Mouse (Mus musculus) stomach, embryonic 15.5 days (tissue): ENCODE measurements around the gene Hist1h3a. TPM values are rescaled to one million over a fixed set of nuclear protein-coding genes. Genes with fewer than 3 reads are reported as not detected.
"Not testable (repeated sequence)": the region's sequence is repeated elsewhere in the genome, so short reads cannot be mapped to it uniquely, and the experiment has no call there.

Experiments used
- ATAC-seq: fragments of 200-750 bp; cut with Nextera tagmentation; 2 replicates; pipeline ENCODE4 v1.8.0; 2017; ENCODE audit warnings: low read depth, moderate number of reproducible peaks, moderate TSS enrichment; ENCODE audit not compliant: insufficient read depth, low FRiP score
- H3K27ac ChIP-seq: fragments of 300-500 bp; sonication (generic); 2 replicates; pipeline ENCODE4 v1.5.1; 2015; ENCODE audit warnings: mild to moderate bottlenecking, inconsistent platforms
- H3K27me3 ChIP-seq: fragments of 300-500 bp; sonication (generic); replicated peaks from 2 replicates; pipeline ENCODE4 v1.6.1; 2015; ENCODE audit warnings: inconsistent platforms
- H3K36me3 ChIP-seq: fragments of 300-500 bp; sonication (generic); 2 replicates; pipeline ENCODE4 v1.6.1; 2015; ENCODE audit warnings: inconsistent platforms
- H3K4me1 ChIP-seq: fragments of 300-500 bp; sonication (generic); 2 replicates; pipeline ENCODE4 v1.6.1; 2015; ENCODE audit warnings: inconsistent platforms
- H3K4me2 ChIP-seq: fragments of 300-500 bp; sonication (generic); 2 replicates; pipeline ENCODE4 v1.6.1; 2015; ENCODE audit warnings: mild to moderate bottlenecking, inconsistent platforms
- H3K4me3 ChIP-seq: fragments of 300-500 bp; sonication (generic); replicated peaks from 2 replicates; pipeline ENCODE4 v1.5.1; 2015; ENCODE audit warnings: inconsistent platforms
- H3K9ac ChIP-seq: fragments of 300-500 bp; sonication (generic); 2 replicates; pipeline ENCODE4 v1.6.1; 2015; ENCODE audit warnings: inconsistent platforms
- H3K9me3 ChIP-seq: fragments of 300-500 bp; sonication (generic); 2 replicates; pipeline ENCODE4 v1.6.1; 2016; ENCODE audit warnings: inconsistent platforms
- WGBS: fragments of 180-500 bp; shearing (Covaris S2); methylation state at CpG from one replicate; pipeline ENCODE4 v1.1.7; 2015; 5-methylcytosine and 5-hydroxymethylcytosine counted together
- polyA plus RNA-seq: library from polyadenylated mRNA; unstranded; fragments of >200 nt; fragmentation: Nextera tagmentation; extraction: Ambion mirVana; gene quantifications from 2 replicates; pipeline ENCODE4 v1.2.1, GENCODE M21; 2015

Hist1h3a gene
- polyA plus RNA-seq, 1 experiment from 2014 or later: 6.9 TPM

- H3K27ac ChIP-seq: peak within 1 kb of the TSS; percentile 100
- H3K4me3 ChIP-seq: peak within 1 kb of the TSS; percentile 44
- H3K36me3 ChIP-seq, H3K27me3 ChIP-seq, H3K9me3 ChIP-seq, H3K4me1 ChIP-seq: not testable (repeated sequence)
- WGBS: under 1% methylated on average over 47 of the region's 58 CpGs
- H3K9ac ChIP-seq: peak within 1 kb of the TSS; percentile 54
- H3K4me2 ChIP-seq: peak within 1 kb of the TSS; percentile 62
- peak; percentile 87 for ATAC-seq
Observed at GRCm38 (mm10) chr13:23746201-23747080, 15.7 kb downstream of the Hist1h3a start, which contains the start of gene Hist1h2bb. Gene Hist1h2bb, plus strand, starts transcription at chr13:23746734.

- Histone ChIP-seq H3K9ac (peak within 1 kb of the TSS; percentile 54), H3K4me2 (peak within 1 kb of the TSS; percentile 62), H3K9me3 (no peaks in the 10 kb centered on the region), H3K27me3 (no peaks in the 10 kb centered on the region), H3K36me3 (no peaks in the 10 kb centered on the region), H3K27ac (peak within 1 kb of the TSS; percentile 100), H3K4me3 (peak within 1 kb of the TSS; percentile 44), H3K4me1 (peaks cover 9% of the 10 kb centered on the region; the same call in 1 of the 2 replicates)
- WGBS: under 1% methylated on average over 28 of the region's 28 CpGs
- ATAC-seq: peak; percentile 67
Observed at GRCm38 (mm10) chr13:23745381-23746161, 16.6 kb downstream of the Hist1h3a start, which contains the start of gene Hist1h3c. Gene Hist1h3c, minus strand, starts transcription at chr13:23745602.

- no peak overlapping the region; the same call in 1 of the 2 replicates for H3K9ac ChIP-seq
- no peaks in the 10 kb centered on the region for H3K36me3 ChIP-seq
- no peaks in the 10 kb centered on the region for H3K27me3 ChIP-seq
- no peak for ATAC-seq
- peak overlapping the region; percentile 44 for H3K4me3 ChIP-seq
- no peaks in the 10 kb centered on the region for H3K9me3 ChIP-seq
- WGBS: under 1% methylated on average over 15 of the region's 36 CpGs
- H3K4me1 ChIP-seq: peaks cover 9% of the 10 kb centered on the region; the same call in 1 of the 2 replicates
- peak overlapping the region; percentile 100 for H3K27ac ChIP-seq
- peak overlapping the region; percentile 62 for H3K4me2 ChIP-seq
Observed at GRCm38 (mm10) chr13:23744421-23745380, 17.5 kb downstream of the Hist1h3a start.

GRCm38 (mm10) chr13:23743963-23744362 lies 18.2 kb downstream of the Hist1h3a start:
- H3K4me2 ChIP-seq: peak overlapping the region; percentile 62; the same call in 1 of the 2 replicates
- H3K9me3 ChIP-seq: no peaks in the 10 kb centered on the region
- H3K4me1 ChIP-seq: peaks cover 9% of the 10 kb centered on the region; the same call in 1 of the 2 replicates
- no peak for ATAC-seq
- H3K4me3 ChIP-seq: peak overlapping the region; percentile 44; the same call in 1 of the 2 replicates
- H3K27me3 ChIP-seq: no peaks in the 10 kb centered on the region
- WGBS: 27% methylated on average over 4 of the region's 4 CpGs
- no peak overlapping the region for H3K9ac ChIP-seq
- H3K36me3 ChIP-seq: no peaks in the 10 kb centered on the region
- peak overlapping the region; percentile 75 for H3K27ac ChIP-seq

DNA sequence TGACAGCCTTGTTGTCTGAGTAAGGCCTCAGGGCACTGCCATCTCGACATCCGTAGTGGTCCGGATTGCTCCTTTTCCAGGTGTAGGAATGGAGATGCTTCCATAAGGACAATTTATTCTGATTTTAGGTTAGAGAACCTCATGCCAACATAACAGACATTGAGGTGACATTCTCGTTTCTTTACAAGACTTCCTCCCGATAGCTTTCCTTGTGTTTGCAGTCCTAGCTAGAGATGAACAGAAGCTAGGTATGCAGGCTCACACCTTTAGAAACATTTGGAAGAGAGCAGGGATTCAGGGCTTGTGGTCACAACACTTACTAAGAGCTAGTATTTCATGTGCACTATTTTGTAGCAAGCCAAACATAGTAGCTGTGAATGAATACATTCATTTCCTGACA lies 19.0 kb downstream of the Hist1h3a start:
- H3K4me1 ChIP-seq: peaks cover 9% of the 10 kb centered on the region; the same call in 1 of the 2 replicates
- no peak overlapping the region for H3K4me2 ChIP-seq
- no peaks in the 10 kb centered on the region for H3K9me3 ChIP-seq
- H3K27ac ChIP-seq: no peak overlapping the region
- H3K4me3 ChIP-seq: no peak overlapping the region
- no peak for ATAC-seq
- H3K36me3 ChIP-seq: no peaks in the 10 kb centered on the region
- H3K27me3 ChIP-seq: no peaks in the 10 kb centered on the region
- no peak overlapping the region for H3K9ac ChIP-seq
- 83% methylated on average over 5 of the region's 5 CpGs for WGBS

GRCm38 (mm10) chr13:23742007-23742406 lies 20.2 kb downstream of the Hist1h3a start:
- Histone ChIP-seq H3K27ac (no peak overlapping the region), H3K27me3 (no peaks in the 10 kb centered on the region), H3K4me2 (no peak overlapping the region), H3K9me3 (no peaks in the 10 kb centered on the region), H3K4me3 (no peak overlapping the region), H3K4me1 (0 out of 2 replicates have a peak, but pooled peaks cover 3% of the 10 kb centered on the region), H3K9ac (no peak overlapping the region), H3K36me3 (no peaks in the 10 kb centered on the region)
- ATAC-seq: no peak

- H3K36me3 ChIP-seq: no peaks in the 10 kb centered on the region
- H3K4me3 ChIP-seq: peak overlapping the region; percentile 64; the same call in 1 of the 2 replicates
- no peaks in the 10 kb centered on the region for H3K27me3 ChIP-seq
- WGBS: 51% methylated on average over 5 of the region's 5 CpGs
- peak overlapping the region; percentile 99; the same call in 1 of the 2 replicates for H3K27ac ChIP-seq
- H3K9me3 ChIP-seq: no peaks in the 10 kb centered on the region
- ATAC-seq: no peak
- H3K4me1 ChIP-seq: 0 out of 2 replicates have a peak, but pooled peaks cover 2% of the 10 kb centered on the region
- H3K4me2 ChIP-seq: peak overlapping the region; percentile 95
- no peak overlapping the region for H3K9ac ChIP-seq
Observed at GRCm38 (mm10) chr13:23740910-23741309, 21.3 kb downstream of the Hist1h3a start.

DNA sequence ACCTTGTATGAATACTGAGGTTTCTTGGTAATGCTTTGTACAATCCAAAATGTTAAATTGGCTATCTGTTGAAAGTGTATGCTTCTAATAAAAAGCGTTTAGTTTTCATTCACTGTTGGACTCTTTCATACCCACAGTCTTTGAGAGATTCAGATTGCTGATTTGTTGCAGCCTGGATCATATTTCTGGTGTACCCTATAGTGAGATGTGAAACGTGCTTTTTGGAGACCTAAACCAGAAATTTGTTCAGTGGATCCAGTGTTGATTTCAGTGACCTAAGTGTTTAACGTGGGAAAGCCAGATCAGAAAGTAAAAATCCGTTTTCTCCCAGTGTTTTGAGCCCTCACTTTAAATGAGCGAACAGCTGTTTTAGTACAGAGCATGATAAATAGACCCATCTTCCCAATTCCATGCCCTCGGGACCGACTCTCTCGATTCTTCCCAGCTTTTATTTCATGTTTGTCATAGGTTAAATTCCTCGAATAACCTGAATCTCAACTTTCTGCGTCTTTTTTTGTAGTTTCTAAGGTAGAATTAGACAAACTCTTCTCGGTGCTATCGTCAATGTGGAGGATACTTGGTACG lies 21.8 kb downstream of the Hist1h3a start:
- Histone ChIP-seq H3K4me2 (peak overlapping the region; percentile 95), H3K9ac (peak overlapping the region; percentile 39; the same call in 1 of the 2 replicates), H3K27ac (peak overlapping the region; percentile 99), H3K9me3 (no peaks in the 10 kb centered on the region), H3K36me3 (no peaks in the 10 kb centered on the region), H3K4me3 (peak overlapping the region; percentile 64), H3K4me1 (0 out of 2 replicates have a peak, but pooled peaks cover 2% of the 10 kb centered on the region), H3K27me3 (no peaks in the 10 kb centered on the region)
- WGBS: 17% methylated on average over 13 of the region's 13 CpGs
- no peak for ATAC-seq

DNA sequence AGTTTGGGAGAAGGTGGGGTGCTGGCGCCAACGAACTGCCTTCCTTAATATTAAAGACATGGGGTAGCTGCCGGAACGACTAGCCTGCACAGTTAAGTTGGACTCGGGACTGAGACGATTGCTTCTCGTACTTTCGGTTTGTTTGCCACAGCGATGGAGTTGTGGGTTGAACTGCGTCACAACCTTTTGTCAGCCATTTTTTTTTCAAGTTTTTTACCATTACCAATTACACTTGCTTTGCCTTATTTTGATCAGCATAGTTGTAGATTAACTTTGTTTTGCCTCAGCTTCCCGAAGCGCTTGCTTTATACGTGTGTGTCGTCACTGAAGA lies 22.3 kb downstream of the Hist1h3a start:
- no peaks in the 10 kb centered on the region for H3K36me3 ChIP-seq
- no peaks in the 10 kb centered on the region for H3K9me3 ChIP-seq
- H3K9ac ChIP-seq: peak overlapping the region; percentile 91
- no peaks in the 10 kb centered on the region for H3K27me3 ChIP-seq
- no peak for ATAC-seq
- H3K4me3 ChIP-seq: peak overlapping the region; percentile 64
- H3K4me2 ChIP-seq: peak overlapping the region; percentile 95
- peak overlapping the region; percentile 99 for H3K27ac ChIP-seq
- 0 out of 2 replicates have a peak, but pooled peaks cover 2% of the 10 kb centered on the region for H3K4me1 ChIP-seq
- WGBS: 0% methylated on average over 14 of the region's 14 CpGs

GRCm38 (mm10) chr13:23739069-23739921 lies 22.9 kb downstream of the Hist1h3a start:
- Histone ChIP-seq H3K9me3 (no peaks in the 10 kb centered on the region), H3K9ac (peak overlapping the region; percentile 91), H3K4me3 (peak overlapping the region; percentile 64), H3K27me3 (no peaks in the 10 kb centered on the region), H3K36me3 (no peaks in the 10 kb centered on the region), H3K4me1 (0 out of 2 replicates have a peak, but pooled peaks cover 2% of the 10 kb centered on the region), H3K4me2 (peak overlapping the region; percentile 95), H3K27ac (peak overlapping the region; percentile 99)
- peak; percentile 89 for ATAC-seq
- WGBS: under 1% methylated on average over 39 of the region's 39 CpGs
